Mouse (Mus musculus): ENCODE measurements at regions not wholly inside any gene's neighbourhood (a gene's known extent, or its start where the extent isn't known, plus 50 kb on each side); places are given as distances from the start of the nearest gene placed in this dataset.

DNA sequence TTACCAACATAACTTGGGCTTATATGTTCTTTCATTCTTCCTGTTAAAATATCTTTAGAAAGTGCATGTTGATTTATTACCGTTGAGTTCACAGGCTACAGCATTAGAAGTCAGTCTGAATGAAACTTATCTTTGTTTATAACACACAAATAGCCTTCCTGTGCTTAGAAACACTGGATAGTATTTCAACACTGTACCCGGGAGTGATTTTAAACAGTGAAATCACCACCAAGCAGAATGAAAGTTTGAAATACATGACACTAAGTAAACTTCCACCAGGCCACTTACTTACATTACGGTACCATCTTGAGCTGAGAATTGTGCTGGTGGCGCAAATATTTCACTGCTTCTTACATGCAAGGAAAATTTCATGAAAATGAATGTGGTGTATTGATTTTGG, 516.5 kb upstream of the Ccdc54 start:
- Histone ChIP-seq H3K27ac (ENCODE audit: low read depth, low read length) (no peak overlapping the region), H3K9me3 (ENCODE audit: low read length) (no peaks in the 10 kb centered on the region), H3K4me3 (ENCODE audit: low read depth, low read length) (no peak overlapping the region), H3K27me3 (ENCODE audit: insufficient read depth, low read length) (no peaks in the 10 kb centered on the region), H3K4me1 (ENCODE audit: insufficient read depth) (no peaks in the 10 kb centered on the region), H3K9ac (no peak overlapping the region), H3K36me3 (ENCODE audit: insufficient read depth) (no peaks in the 10 kb centered on the region), H3K4me2 (ENCODE audit: low read depth) (no peak overlapping the region)
- no peak for DNase-seq
- TF ChIP-seq CTCF (IDR thresholded peaks at IDR 0.05; ENCODE audit: low read depth) = no peak
- ATAC-seq = no peak
- WGBS = 89% methylated on average over 4 of the region's 4 CpGs

- Histone ChIP-seq H3K36me3 (ENCODE audit: insufficient read depth) (no peaks in the 10 kb centered on the region), H3K9me3 (ENCODE audit: low read length) (no peaks in the 10 kb centered on the region), H3K4me3 (ENCODE audit: low read depth, low read length) (no peak overlapping the region), H3K4me2 (ENCODE audit: low read depth) (no peak overlapping the region), H3K27ac (ENCODE audit: low read depth, low read length) (no peak overlapping the region), H3K27me3 (ENCODE audit: insufficient read depth, low read length) (no peaks in the 10 kb centered on the region), H3K4me1 (ENCODE audit: insufficient read depth) (no peaks in the 10 kb centered on the region), H3K9ac (no peak overlapping the region)
- ATAC-seq = no peak
- no peak for TF ChIP-seq CTCF (IDR thresholded peaks at IDR 0.05; ENCODE audit: low read depth)
- 47% methylated on average over 7 of the region's 7 CpGs for WGBS
- DNase-seq = no peak
Measured at GRCm38 (mm10) chr16:51086556-51086955, 495.6 kb upstream of the Ccdc54 start.

DNA sequence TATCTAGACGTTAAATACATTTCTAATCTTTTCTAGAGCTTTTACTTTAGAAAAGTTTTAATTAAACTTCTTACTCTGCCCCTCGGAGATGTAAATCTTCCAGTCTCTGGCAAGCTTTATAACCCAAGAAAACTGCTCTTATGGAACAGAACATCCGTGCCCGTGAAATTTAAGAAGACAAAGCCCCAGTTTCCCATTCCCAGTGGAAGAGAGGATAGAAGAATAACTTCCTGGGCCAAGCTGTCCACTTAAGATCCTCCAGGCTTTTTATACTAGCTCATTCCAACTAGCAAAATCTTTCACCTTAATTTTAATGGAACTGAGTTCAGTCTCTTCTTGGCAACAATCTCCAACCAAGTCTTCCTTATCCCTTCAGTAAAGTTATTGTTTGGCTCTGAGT, 489.2 kb upstream of the Ccdc54 start:
- 68% methylated on average over 4 of the region's 4 CpGs for WGBS
- no peak for TF ChIP-seq CTCF (IDR thresholded peaks at IDR 0.05; ENCODE audit: low read depth)
- DNase-seq (no peak), ATAC-seq (no peak)
- no peak overlapping the region for H3K27ac ChIP-seq (ENCODE audit: low read depth, low read length)
- no peaks in the 10 kb centered on the region for H3K36me3 ChIP-seq (ENCODE audit: insufficient read depth)
- no peaks in the 10 kb centered on the region for H3K4me1 ChIP-seq (ENCODE audit: insufficient read depth)
- no peaks in the 10 kb centered on the region for H3K27me3 ChIP-seq (ENCODE audit: insufficient read depth, low read length)
- no peak overlapping the region for H3K9ac ChIP-seq
- no peak overlapping the region for H3K4me2 ChIP-seq (ENCODE audit: low read depth)
- H3K4me3 ChIP-seq (ENCODE audit: low read depth, low read length) = no peak overlapping the region
- no peaks in the 10 kb centered on the region for H3K9me3 ChIP-seq (ENCODE audit: low read length)

- ATAC-seq (no peak), DNase-seq (no peak)
- Histone ChIP-seq H3K4me2 (ENCODE audit: low read depth) (no peak overlapping the region), H3K4me1 (ENCODE audit: insufficient read depth) (no peaks in the 10 kb centered on the region), H3K36me3 (ENCODE audit: insufficient read depth) (no peaks in the 10 kb centered on the region), H3K27ac (ENCODE audit: low read depth, low read length) (no peak overlapping the region), H3K27me3 (ENCODE audit: insufficient read depth, low read length) (no peaks in the 10 kb centered on the region), H3K9ac (no peak overlapping the region), H3K4me3 (ENCODE audit: low read depth, low read length) (no peak overlapping the region), H3K9me3 (ENCODE audit: low read length) (no peaks in the 10 kb centered on the region)
- TF ChIP-seq CTCF (IDR thresholded peaks at IDR 0.05; ENCODE audit: low read depth) = no peak
- WGBS = 59% methylated on average over 2 of the region's 2 CpGs
Measured at GRCm38 (mm10) chr16:51048650-51049049, 457.7 kb upstream of the Ccdc54 start.

DNA sequence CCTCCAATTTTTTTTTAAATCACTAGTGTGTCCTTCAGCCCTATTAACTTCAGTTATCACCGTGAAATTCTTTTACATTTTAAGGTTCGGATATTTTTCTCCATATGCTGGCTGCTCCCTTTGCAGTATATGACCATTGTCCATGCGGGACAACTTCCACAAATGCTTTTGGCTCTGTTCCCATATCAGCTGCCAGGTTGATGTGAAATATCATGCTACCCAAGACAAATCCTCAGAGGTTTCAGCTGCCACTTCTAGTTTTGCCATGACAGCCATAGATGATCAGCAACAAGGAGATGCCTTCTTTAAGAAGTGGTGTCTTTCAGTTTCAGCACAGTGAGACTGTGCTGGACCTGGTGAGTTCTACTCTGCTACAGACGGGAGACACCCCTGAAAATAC, 457.2 kb upstream of the Ccdc54 start:
- no peak for TF ChIP-seq CTCF (IDR thresholded peaks at IDR 0.05; ENCODE audit: low read depth)
- Histone ChIP-seq H3K4me3 (ENCODE audit: low read depth, low read length) (no peak overlapping the region), H3K4me2 (ENCODE audit: low read depth) (no peak overlapping the region), H3K9me3 (ENCODE audit: low read length) (no peaks in the 10 kb centered on the region), H3K27me3 (ENCODE audit: insufficient read depth, low read length) (no peaks in the 10 kb centered on the region), H3K27ac (ENCODE audit: low read depth, low read length) (no peak overlapping the region), H3K9ac (no peak overlapping the region), H3K4me1 (ENCODE audit: insufficient read depth) (no peaks in the 10 kb centered on the region), H3K36me3 (ENCODE audit: insufficient read depth) (no peaks in the 10 kb centered on the region)
- DNase-seq = no peak
- 83% methylated on average over 4 of the region's 4 CpGs for WGBS
- no peak for ATAC-seq

GRCm38 (mm10) chr16:51041311-51041710, 450.4 kb upstream of the Ccdc54 start:
- Histone ChIP-seq H3K36me3 (ENCODE audit: insufficient read depth) (no peaks in the 10 kb centered on the region), H3K4me3 (ENCODE audit: low read depth, low read length) (no peak overlapping the region), H3K27me3 (ENCODE audit: insufficient read depth, low read length) (no peaks in the 10 kb centered on the region), H3K9me3 (ENCODE audit: low read length) (no peaks in the 10 kb centered on the region), H3K27ac (ENCODE audit: low read depth, low read length) (no peak overlapping the region), H3K4me2 (ENCODE audit: low read depth) (no peak overlapping the region), H3K9ac (no peak overlapping the region), H3K4me1 (ENCODE audit: insufficient read depth) (no peaks in the 10 kb centered on the region)
- TF ChIP-seq CTCF (IDR thresholded peaks at IDR 0.05; ENCODE audit: low read depth) = no peak
- ATAC-seq (peak; percentile 76), DNase-seq (peak; percentile 54)
- 61% methylated on average over 4 of the region's 4 CpGs for whole genome bisulfite sequencing

DNA sequence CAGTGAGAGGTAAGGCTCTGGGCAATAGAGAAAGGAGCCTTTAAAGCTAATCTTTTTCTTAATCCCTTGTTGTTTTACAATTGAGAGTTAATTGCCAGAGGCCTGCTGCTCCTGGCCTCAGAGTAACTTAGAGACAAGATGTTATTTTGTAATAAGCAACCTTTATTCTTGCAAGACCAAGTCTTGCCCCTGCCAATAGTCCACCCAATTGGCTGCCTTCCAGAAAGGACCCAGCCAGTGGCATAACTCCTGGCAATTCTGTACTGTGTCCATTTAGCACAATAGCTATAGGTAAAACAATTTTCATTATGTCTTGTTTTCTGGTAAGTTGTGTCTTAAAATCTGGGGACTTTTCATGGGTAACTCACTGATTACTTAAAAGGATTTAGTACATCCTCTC, 411.9 kb upstream of the Ccdc54 start:
- no peak overlapping the region for H3K4me3 ChIP-seq (ENCODE audit: low read depth, low read length)
- H3K36me3 ChIP-seq (ENCODE audit: insufficient read depth) = no peaks in the 10 kb centered on the region
- TF ChIP-seq CTCF (IDR thresholded peaks at IDR 0.05; ENCODE audit: low read depth) = no peak
- no peaks in the 10 kb centered on the region for H3K27me3 ChIP-seq (ENCODE audit: insufficient read depth, low read length)
- DNase-seq (no peak), ATAC-seq (no peak)
- H3K9ac ChIP-seq = no peak overlapping the region
- no peaks in the 10 kb centered on the region for H3K9me3 ChIP-seq (ENCODE audit: low read length)
- no peak overlapping the region for H3K27ac ChIP-seq (ENCODE audit: low read depth, low read length)
- no peaks in the 10 kb centered on the region for H3K4me1 ChIP-seq (ENCODE audit: insufficient read depth)
- H3K4me2 ChIP-seq (ENCODE audit: low read depth) = no peak overlapping the region

DNA sequence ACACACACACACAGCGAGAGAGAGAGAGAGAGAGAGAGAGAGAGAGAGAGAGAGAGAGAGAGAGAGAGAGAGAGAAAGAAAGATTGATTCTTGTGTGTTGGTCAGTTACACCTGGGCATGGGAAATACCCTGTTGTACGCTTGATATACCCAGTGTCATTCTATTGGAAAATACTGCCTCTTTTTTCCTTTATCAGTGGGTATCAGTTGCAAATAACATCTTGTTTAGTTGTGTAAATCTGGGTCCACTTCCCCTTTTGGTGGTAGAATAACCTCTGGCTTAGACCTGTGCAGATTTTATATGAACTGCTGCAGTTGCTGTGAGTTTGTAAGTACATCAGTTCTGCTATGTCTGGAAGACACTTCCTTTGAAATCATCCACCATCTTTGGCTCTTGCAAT, 373.4 kb upstream of the Ccdc54 start:
- ATAC-seq (no peak), DNase-seq (no peak)
- H3K4me1 ChIP-seq (ENCODE audit: insufficient read depth) = no peaks in the 10 kb centered on the region
- TF ChIP-seq CTCF (IDR thresholded peaks at IDR 0.05; ENCODE audit: low read depth) = no peak
- no peak overlapping the region for H3K4me3 ChIP-seq (ENCODE audit: low read depth, low read length)
- H3K27ac ChIP-seq (ENCODE audit: low read depth, low read length) = no peak overlapping the region
- no peak overlapping the region for H3K4me2 ChIP-seq (ENCODE audit: low read depth)
- no peaks in the 10 kb centered on the region for H3K27me3 ChIP-seq (ENCODE audit: insufficient read depth, low read length)
- no peaks in the 10 kb centered on the region for H3K9me3 ChIP-seq (ENCODE audit: low read length)
- H3K9ac ChIP-seq = no peak overlapping the region
- H3K36me3 ChIP-seq (ENCODE audit: insufficient read depth) = no peaks in the 10 kb centered on the region
- WGBS = 86% methylated on average over 2 of the region's 2 CpGs
